Mouse (Mus musculus): ENCODE measurements around the gene Akap3. TPM values are rescaled to one million over a fixed set of nuclear protein-coding genes. Genes with fewer than 3 reads are reported as not detected.

Akap3 gene
- polyA plus RNA-seq, 1 experiment = not detected

GRCm38 (mm10) chr6:126848712-126849704 is 3.9 kb upstream of the Akap3 start, which contains the start of gene Ndufa9:
Ndufa9 (minus strand) TSS chr6:126849136.
- Histone ChIP-seq H3K4me3 (replicated peaks) (peak within 1 kb of the TSS; percentile 79), H3K27me3 (ENCODE audit: control insufficient read depth) (peaks cover 4% of the 10 kb centered on the region), H3K9me3 (ENCODE audit: control insufficient read depth, low read length) (no peaks in the 10 kb centered on the region), H3K4me1 (ENCODE audit: control insufficient read depth) (peaks cover 26% of the 10 kb centered on the region), H3K36me3 (ENCODE audit: control insufficient read depth) (peaks cover 8% of the 10 kb centered on the region)
- no peak for TF ChIP-seq TAL1 (IDR thresholded peaks at IDR 0.05; ENCODE audit: low read length)
- peak; percentile 57 for TF ChIP-seq GATA1 (IDR thresholded peaks at IDR 0.05; ENCODE audit: low read length)

GRCm38 (mm10) chr6:126877118-126877517 is 24.2 kb downstream of the Akap3 start:
- no peaks in the 10 kb centered on the region for H3K9me3 ChIP-seq (ENCODE audit: control insufficient read depth, low read length)
- no peak overlapping the region for H3K4me3 ChIP-seq (replicated peaks)
- TF ChIP-seq TAL1 (IDR thresholded peaks at IDR 0.05; ENCODE audit: low read length) = no peak
- H3K4me1 ChIP-seq (ENCODE audit: control insufficient read depth) = no peaks in the 10 kb centered on the region
- H3K27me3 ChIP-seq (ENCODE audit: control insufficient read depth) = no peaks in the 10 kb centered on the region
- no peaks in the 10 kb centered on the region for H3K36me3 ChIP-seq (ENCODE audit: control insufficient read depth)

GRCm38 (mm10) chr6:126907378-126907777 is 54.5 kb downstream of the Akap3 start:
- no peaks in the 10 kb centered on the region for H3K36me3 ChIP-seq (ENCODE audit: control insufficient read depth)
- TF ChIP-seq GATA1 (IDR thresholded peaks at IDR 0.05; ENCODE audit: low read length) = no peak
- TF ChIP-seq TAL1 (IDR thresholded peaks at IDR 0.05; ENCODE audit: low read length) = no peak

GRCm38 (mm10) chr6:126907876-126908275 is 55.0 kb downstream of the Akap3 start:
- Histone ChIP-seq H3K9me3 (ENCODE audit: control insufficient read depth, low read length) (no peaks in the 10 kb centered on the region), H3K4me3 (replicated peaks) (no peak overlapping the region), H3K36me3 (ENCODE audit: control insufficient read depth) (no peaks in the 10 kb centered on the region), H3K4me1 (ENCODE audit: control insufficient read depth) (no peaks in the 10 kb centered on the region), H3K27me3 (ENCODE audit: control insufficient read depth) (no peaks in the 10 kb centered on the region)
- TF ChIP-seq GATA1 (IDR thresholded peaks at IDR 0.05; ENCODE audit: low read length) (no peak), TAL1 (IDR thresholded peaks at IDR 0.05; ENCODE audit: low read length) (no peak)

More at GRCm38 (mm10) chr6:126907378-126907777, 54.5 kb downstream of the Akap3 start:
- no peaks in the 10 kb centered on the region for H3K27me3 ChIP-seq (ENCODE audit: control insufficient read depth)
- no peaks in the 10 kb centered on the region for H3K4me1 ChIP-seq (ENCODE audit: control insufficient read depth)
- H3K4me3 ChIP-seq (replicated peaks) = no peak overlapping the region
- H3K9me3 ChIP-seq (ENCODE audit: control insufficient read depth, low read length) = no peaks in the 10 kb centered on the region

- TF ChIP-seq GATA1 (IDR thresholded peaks at IDR 0.05; ENCODE audit: low read length) (no peak), TAL1 (IDR thresholded peaks at IDR 0.05; ENCODE audit: low read length) (no peak)
- H3K27me3 ChIP-seq (ENCODE audit: control insufficient read depth) = no peaks in the 10 kb centered on the region
- no peaks in the 10 kb centered on the region for H3K9me3 ChIP-seq (ENCODE audit: control insufficient read depth, low read length)
These were observed 57.8 kb downstream of the Akap3 start for GRCm38 (mm10) chr6:126910727-126911126.

GRCm38 (mm10) chr6:126914928-126915327 is 62.0 kb downstream of the Akap3 start:
- H3K4me3 ChIP-seq (replicated peaks) = no peak overlapping the region
- no peak for TF ChIP-seq GATA1 (IDR thresholded peaks at IDR 0.05; ENCODE audit: low read length)
- no peak for TF ChIP-seq TAL1 (IDR thresholded peaks at IDR 0.05; ENCODE audit: low read length)
- no peaks in the 10 kb centered on the region for H3K27me3 ChIP-seq (ENCODE audit: control insufficient read depth)
- H3K36me3 ChIP-seq (ENCODE audit: control insufficient read depth) = peaks cover 3% of the 10 kb centered on the region
- no peaks in the 10 kb centered on the region for H3K9me3 ChIP-seq (ENCODE audit: control insufficient read depth, low read length)
- no peaks in the 10 kb centered on the region for H3K4me1 ChIP-seq (ENCODE audit: control insufficient read depth)

More at GRCm38 (mm10) chr6:126910727-126911126, 57.8 kb downstream of the Akap3 start:
- Histone ChIP-seq H3K4me3 (replicated peaks) (no peak overlapping the region), H3K36me3 (ENCODE audit: control insufficient read depth) (no peaks in the 10 kb centered on the region), H3K4me1 (ENCODE audit: control insufficient read depth) (no peaks in the 10 kb centered on the region)

GRCm38 (mm10) chr6:126921111-126921881 is 68.4 kb downstream of the Akap3 start, which contains the start of gene Dyrk4:
Dyrk4 (minus strand) TSS chr6:126921839.
- Histone ChIP-seq H3K4me1 (ENCODE audit: control insufficient read depth) (peaks cover 1% of the 10 kb centered on the region), H3K27me3 (ENCODE audit: control insufficient read depth) (no peaks in the 10 kb centered on the region), H3K36me3 (ENCODE audit: control insufficient read depth) (peaks cover 63% of the 10 kb centered on the region), H3K9me3 (ENCODE audit: control insufficient read depth, low read length) (no peaks in the 10 kb centered on the region), H3K4me3 (replicated peaks) (no peak within 1 kb of the TSS)
- no peak for TF ChIP-seq TAL1 (IDR thresholded peaks at IDR 0.05; ENCODE audit: low read length)
- TF ChIP-seq GATA1 (IDR thresholded peaks at IDR 0.05; ENCODE audit: low read length) = no peak

Other genes starting within 250 kb of the Akap3 start
- 0.01 TPM in 1 of 2 replicates, not detected in the other for gene Kcna1, start 206.7 kb upstream of the Akap3 start, polyA plus RNA-seq (2012)
- not detected in 2 replicates for gene Kcna6, start 112.4 kb upstream of the Akap3 start, polyA plus RNA-seq (2012)
- gene Ndufa9, start 4.0 kb upstream of the Akap3 start, polyA plus RNA-seq (2012) = 1.0 and 1.1 TPM in 2 replicates
- gene Dyrk4, start 68.7 kb downstream of the Akap3 start, polyA plus RNA-seq (2012) = not detected in 2 replicates
- gene Rad51ap1, start 86.5 kb downstream of the Akap3 start, polyA plus RNA-seq (2012) = 5.5 and 6.1 TPM in 2 replicates
- 0.33 and 0.91 TPM in 2 replicates for gene D6Wsu163e, start 86.9 kb downstream of the Akap3 start, polyA plus RNA-seq (2012)
- not detected in 2 replicates for gene Fgf6, start 162.5 kb downstream of the Akap3 start, polyA plus RNA-seq (2012)
- not detected in 2 replicates for gene Fgf23, start 219.8 kb downstream of the Akap3 start, polyA plus RNA-seq (2012)